Mouse (Mus musculus) cerebellum, postnatal 36 days (tissue): ENCODE results near the gene Clic5.
A peak's percentile ranks its signal among the peaks of the same experiment; 100 is the strongest.
"Not testable (repeated sequence)": the region's sequence is repeated elsewhere in the genome, so short reads cannot be mapped to it uniquely, and the experiment has no call there.

Source experiments
- DNase-seq, 2 experiments: peaks; one replicate each; pipeline ENCODE4 v3.0.0; 2021 to 2022; ENCODE audit warnings: mixed read lengths in 2 of 2

Clic5 gene

GRCm38 (mm10) chr17:44188042-44188768 is at the start of gene Clic5:
TSS of gene Clic5 (plus strand) at chr17:44188584.
- no peak for DNase-seq

GRCm38 (mm10) chr17:44145806-44146205 is 42.6 kb upstream of the Clic5 start:
- DNase-seq = no peak

GRCm38 (mm10) chr17:44148109-44148846 is 40.1 kb upstream of the Clic5 start:
- DNase-seq = no peak

- DNase-seq = peak in 1 of 2 experiments; percentile 7
Observed at GRCm38 (mm10) chr17:44151130-44151529, 37.3 kb upstream of the Clic5 start.

- no peak for DNase-seq
Observed at GRCm38 (mm10) chr17:44151889-44152288, 36.5 kb upstream of the Clic5 start.

GRCm38 (mm10) chr17:44153871-44154270 is 34.5 kb upstream of the Clic5 start:
- no peak for DNase-seq

- no peak for DNase-seq
Observed at GRCm38 (mm10) chr17:44155204-44155603, 33.2 kb upstream of the Clic5 start.

GRCm38 (mm10) chr17:44158186-44158585 is 30.2 kb upstream of the Clic5 start:
- no peak for DNase-seq

GRCm38 (mm10) chr17:44160449-44160848 is 27.9 kb upstream of the Clic5 start:
- no peak for DNase-seq

- DNase-seq = no peak
Observed at GRCm38 (mm10) chr17:44162514-44162913, 25.9 kb upstream of the Clic5 start.

- DNase-seq = no peak
Observed at GRCm38 (mm10) chr17:44162935-44163334, 25.4 kb upstream of the Clic5 start.

- DNase-seq = no peak
Observed at GRCm38 (mm10) chr17:44165730-44166347, 22.5 kb upstream of the Clic5 start.

GRCm38 (mm10) chr17:44169676-44170075 is 18.7 kb upstream of the Clic5 start:
- no peak for DNase-seq

GRCm38 (mm10) chr17:44170316-44170715 is 18.1 kb upstream of the Clic5 start:
- DNase-seq = no peak

- DNase-seq = no peak
Observed at GRCm38 (mm10) chr17:44171930-44172329, 16.5 kb upstream of the Clic5 start.

GRCm38 (mm10) chr17:44173341-44173740 is 15.0 kb upstream of the Clic5 start:
- DNase-seq = no peak

GRCm38 (mm10) chr17:44177291-44177690 is 11.1 kb upstream of the Clic5 start:
- DNase-seq = no peak

- no peak for DNase-seq
Observed at GRCm38 (mm10) chr17:44181346-44181745, 7.0 kb upstream of the Clic5 start.

- DNase-seq = no peak
Observed at GRCm38 (mm10) chr17:44186871-44187270, 1.5 kb upstream of the Clic5 start.

- DNase-seq = not testable (repeated sequence)
Observed at GRCm38 (mm10) chr17:44187537-44187936, 847 bp upstream of the Clic5 start.

GRCm38 (mm10) chr17:44188769-44189145 is 373 bp downstream of the Clic5 start:
- no peak for DNase-seq

- no peak for DNase-seq
Observed at GRCm38 (mm10) chr17:44189696-44190095, 1.3 kb downstream of the Clic5 start.

GRCm38 (mm10) chr17:44190246-44190645 is 1.9 kb downstream of the Clic5 start:
- no peak for DNase-seq

- no peak for DNase-seq
Observed at GRCm38 (mm10) chr17:44192981-44193380, 4.6 kb downstream of the Clic5 start.
